Mouse (Mus musculus): ENCODE results near the gene Slc25a41.

DNA sequence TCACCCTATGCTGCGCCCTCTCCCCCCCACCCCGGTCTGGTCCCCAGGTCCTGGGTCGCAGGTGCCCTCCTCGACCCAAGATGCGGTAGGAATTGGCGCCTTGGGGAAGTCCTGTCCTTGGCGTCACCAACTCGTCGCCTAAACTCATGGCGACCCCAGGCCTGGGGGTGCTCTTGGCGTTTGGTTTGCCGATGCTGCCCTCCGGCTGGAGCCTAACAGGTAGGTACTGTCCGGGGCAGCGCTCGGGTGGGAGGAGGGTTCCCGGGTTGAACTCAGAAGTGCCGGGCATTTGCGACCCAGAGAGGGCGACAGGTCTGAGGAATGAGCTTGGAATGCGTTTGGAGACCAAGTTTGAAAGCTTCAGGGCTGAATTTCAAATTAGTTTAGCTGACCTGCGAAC is 21.1 kb upstream of the Slc25a41 start:
- no peak for TF ChIP-seq CTCF (IDR thresholded peaks at IDR 0.05; ENCODE audit: insufficient read depth, low read length)
- no peak for TF ChIP-seq POLR2A (IDR thresholded peaks at IDR 0.05; ENCODE audit: borderline replicate concordance, extremely low read depth, low read depth, low read length)

All from lung, adult 2 months (tissue).